Mouse (Mus musculus) midbrain, postnatal 0 days (tissue): ENCODE measurements around the gene Mthfsd. TPM values are rescaled to one million over a fixed set of nuclear protein-coding genes. Genes with fewer than 3 reads are reported as not detected.

ENCODE experiments used
- ATAC-seq: fragments of 200-750 bp; cut with Nextera tagmentation; 2 replicates; pipeline ENCODE4 v1.8.0; 2017; ENCODE audit warnings: moderate number of reproducible peaks, mild to moderate bottlenecking, moderate TSS enrichment, moderate library complexity; ENCODE audit not compliant: low FRiP score
- DNase-seq: peaks from one replicate; pipeline ENCODE4 v3.0.0-alpha.2; 2015; ENCODE audit warnings: low spot score
- H3K27ac ChIP-seq: fragments of 300-500 bp; sonication (generic); 2 replicates; pipeline ENCODE4 v1.5.1; 2014; ENCODE audit warnings: low read depth, mild to moderate bottlenecking, low read length, mixed read lengths
- H3K27me3 ChIP-seq: fragments of 300-500 bp; sonication (generic); 2 replicates; pipeline ENCODE4 v1.6.1; 2014; ENCODE audit warnings: low read length, control low read depth, mixed read lengths; ENCODE audit not compliant: insufficient read depth
- H3K36me3 ChIP-seq: fragments of 300-500 bp; sonication (generic); 2 replicates; pipeline ENCODE4 v1.6.1; 2014; ENCODE audit warnings: low read length, control low read depth, mixed read lengths; ENCODE audit not compliant: insufficient read depth
- H3K4me1 ChIP-seq: fragments of 300-500 bp; sonication (generic); 2 replicates; pipeline ENCODE4 v1.6.1; 2014; ENCODE audit warnings: mild to moderate bottlenecking, control low read depth, antibody characterized with exemption, low read length, mixed read lengths; ENCODE audit not compliant: insufficient read depth
- H3K4me2 ChIP-seq: fragments of 300-500 bp; sonication (generic); 2 replicates; pipeline ENCODE4 v1.6.1; 2014; ENCODE audit warnings: low read depth, mild to moderate bottlenecking, low read length, mixed read lengths; ENCODE audit not compliant: poor library complexity, severe bottlenecking
- H3K4me3 ChIP-seq: fragments of 300-500 bp; sonication (generic); 2 replicates; pipeline ENCODE4 v1.5.1; 2014; ENCODE audit warnings: low read depth, mild to moderate bottlenecking, low read length, moderate library complexity
- H3K9ac ChIP-seq: fragments of 300-500 bp; sonication (generic); replicated peaks from 2 replicates; pipeline ENCODE4 v1.6.1; 2014; ENCODE audit warnings: mild to moderate bottlenecking, low read length, moderate library complexity, mixed read lengths; ENCODE audit not compliant: poor library complexity, severe bottlenecking
- H3K9me3 ChIP-seq: fragments of 300-500 bp; sonication (generic); 2 replicates; pipeline ENCODE4 v1.6.1; 2016; ENCODE audit warnings: low read length, control low read depth
- CTCF ChIP-seq: IDR thresholded peaks from 2 replicates; pipeline ENCODE4 v1.5.1; 2016; ENCODE audit warnings: antibody characterized with exemption, mild to moderate bottlenecking
- WGBS: fragments of 180-500 bp; shearing (Covaris S2); extraction: QIAGEN DNeasy Blood & Tissue Kit; methylation state at CpG from one replicate; pipeline ENCODE4 v1.1.7; 2014; 5-methylcytosine and 5-hydroxymethylcytosine counted together
- polyA plus RNA-seq: library from polyadenylated mRNA; unstranded; fragments of >200 nt; fragmentation: Nextera tagmentation; extraction: Ambion mirVana; gene quantifications from 2 replicates; pipeline ENCODE4 v1.2.1, GENCODE M21; 2015
- total RNA-seq: library from RNA; depleted of rRNA; stranded (reverse); fragments of >200 nt; gene quantifications from 2 replicates; pipeline ENCODE4 v1.2.3, GENCODE M21; 2014

Gene Mthfsd
- total and polyA plus RNA-seq, 2 experiments from 2014 or later: 37.2 to 53.4 TPM

DNA sequence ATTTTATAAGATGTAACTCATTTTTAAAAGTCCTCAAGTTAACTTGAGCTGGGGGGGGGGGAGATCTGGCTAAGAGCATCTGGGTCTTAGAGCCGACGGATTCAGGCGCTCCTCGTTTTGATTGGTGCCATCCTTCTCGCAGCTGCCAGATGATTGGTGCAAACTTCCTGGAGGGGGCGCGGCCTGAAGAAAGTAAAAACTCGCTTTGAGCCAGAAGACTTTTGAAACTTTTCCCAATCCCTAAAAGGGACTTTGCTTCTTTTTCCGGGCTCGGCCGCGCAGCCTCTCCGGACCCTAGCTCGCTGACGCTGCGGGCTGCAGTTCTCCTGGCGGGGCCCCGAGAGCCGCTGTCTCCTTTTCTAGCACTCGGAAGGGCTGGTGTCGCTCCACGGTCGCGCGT lies 7.8 kb upstream of the Mthfsd start, which contains the start of gene Foxc2:
TSS of gene Foxc2 (plus strand) at position 224 of the 400 bp plus-strand sequence.
- TF ChIP-seq CTCF: no peak; the same call in 1 of the 2 replicates
- Histone ChIP-seq H3K27me3 (peaks cover 67% of the 10 kb centered on the region), H3K4me2 (peak within 1 kb of the TSS; percentile 45), H3K9ac (no peak within 1 kb of the TSS), H3K4me1 (peaks cover 2% of the 10 kb centered on the region; the same call in 1 of the 2 replicates), H3K36me3 (no peaks in the 10 kb centered on the region), H3K9me3 (no peaks in the 10 kb centered on the region), H3K27ac (no peak within 1 kb of the TSS), H3K4me3 (peak within 1 kb of the TSS; percentile 29)
- DNase-seq: peak; percentile 82
- under 1% methylated on average over 25 of the region's 25 CpGs for whole genome bisulfite sequencing
- no peak for ATAC-seq

DNA sequence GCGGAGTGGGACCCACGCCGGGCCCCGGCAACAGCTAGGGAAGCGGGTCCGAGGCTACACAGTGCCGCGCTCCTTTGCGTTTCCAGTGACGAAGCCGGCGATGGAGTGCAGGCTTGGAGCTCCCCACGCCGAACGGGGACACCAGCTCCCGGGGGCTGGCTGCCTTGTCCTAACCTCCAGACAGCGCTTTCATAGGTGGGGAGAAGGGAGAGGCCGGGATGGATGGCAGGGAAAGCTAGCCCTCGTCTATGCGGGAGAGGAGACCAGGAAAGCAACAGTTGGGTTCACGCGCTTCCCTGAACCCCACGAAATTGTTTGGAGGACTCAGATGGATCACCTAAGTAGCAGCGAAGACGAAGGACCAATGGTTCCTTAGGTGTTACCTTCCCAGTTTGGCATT lies 6.9 kb upstream of the Mthfsd start:
- ATAC-seq (no peak), DNase-seq (no peak)
- H3K9me3 ChIP-seq: no peaks in the 10 kb centered on the region
- no peak overlapping the region for H3K4me3 ChIP-seq
- H3K4me2 ChIP-seq: no peak overlapping the region
- peaks cover 2% of the 10 kb centered on the region; the same call in 1 of the 2 replicates for H3K4me1 ChIP-seq
- no peak overlapping the region for H3K27ac ChIP-seq
- no peak for TF ChIP-seq CTCF
- H3K9ac ChIP-seq: no peak overlapping the region
- no peaks in the 10 kb centered on the region for H3K36me3 ChIP-seq
- 2% methylated on average over 25 of the region's 25 CpGs for WGBS
- H3K27me3 ChIP-seq: peaks cover 59% of the 10 kb centered on the region

DNA sequence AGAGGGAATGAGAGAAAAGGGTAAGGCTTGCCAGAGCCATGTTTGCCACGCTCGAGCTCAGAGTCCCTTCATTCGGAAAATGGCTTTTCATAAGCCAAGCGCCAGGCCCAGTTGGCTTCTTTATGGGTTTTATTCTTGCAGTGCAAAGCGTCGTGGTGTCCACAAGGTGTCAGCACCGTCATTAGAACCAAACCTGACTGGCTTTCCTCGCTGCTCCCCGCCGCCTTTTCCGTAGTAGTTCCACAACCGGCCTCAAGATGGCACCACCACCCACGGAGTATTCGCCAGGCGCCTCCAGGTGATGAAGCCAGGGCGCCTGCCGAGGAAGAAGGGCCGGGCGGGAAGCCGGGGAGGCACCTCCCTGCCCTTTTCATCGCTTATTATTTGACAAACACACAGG lies 5.1 kb upstream of the Mthfsd start:
- Histone ChIP-seq H3K4me2 (no peak overlapping the region), H3K27ac (no peak overlapping the region), H3K9ac (no peak overlapping the region), H3K27me3 (peaks cover 50% of the 10 kb centered on the region), H3K9me3 (no peaks in the 10 kb centered on the region), H3K36me3 (no peaks in the 10 kb centered on the region), H3K4me3 (no peak overlapping the region), H3K4me1 (peaks cover 2% of the 10 kb centered on the region; the same call in 1 of the 2 replicates)
- DNase-seq (peak; percentile 96), ATAC-seq (peak; percentile 31; the same call in 1 of the 2 replicates)
- peak; percentile 100 for TF ChIP-seq CTCF
- under 1% methylated on average over 21 of the region's 21 CpGs for WGBS

DNA sequence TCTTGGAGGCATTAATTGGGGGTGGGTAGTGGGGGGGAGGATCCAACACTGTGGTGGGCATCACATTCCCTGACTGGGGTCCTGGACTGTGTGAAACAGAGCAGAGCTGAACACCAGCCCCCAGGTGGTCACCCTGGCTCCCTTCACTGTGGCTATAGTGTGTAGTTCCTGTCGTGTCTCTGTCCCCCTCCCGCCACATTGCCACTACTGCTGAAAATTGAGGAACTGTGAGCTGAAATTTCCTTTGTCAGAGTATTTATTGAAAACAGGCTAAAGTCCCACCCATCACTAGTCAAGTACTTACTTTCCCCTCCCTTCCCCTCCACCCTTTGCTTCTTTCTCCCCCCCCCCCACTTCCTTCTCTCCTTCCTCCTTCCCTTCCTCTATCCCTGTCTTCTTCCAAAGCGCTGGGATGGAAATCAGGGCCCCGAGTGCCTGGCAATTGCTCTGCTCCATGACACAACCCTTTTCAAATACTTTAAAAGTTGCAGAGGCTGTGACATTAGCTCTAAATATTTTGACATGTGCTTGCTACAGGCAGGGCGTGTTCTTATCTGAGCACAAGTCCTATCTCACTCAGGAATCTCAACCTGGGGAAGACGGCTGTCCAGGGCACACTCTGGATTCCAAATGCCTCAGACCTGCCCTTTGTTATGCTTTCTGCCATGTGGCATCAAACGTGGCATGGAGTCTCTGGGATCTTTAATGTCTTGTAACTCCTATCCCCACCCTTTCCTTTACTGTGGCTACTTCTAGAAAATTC lies 3.1 kb upstream of the Mthfsd start:
- WGBS: 49% methylated on average over 7 of the region's 7 CpGs
- Histone ChIP-seq H3K36me3 (no peaks in the 10 kb centered on the region), H3K27me3 (peaks cover 32% of the 10 kb centered on the region), H3K9ac (no peak overlapping the region), H3K9me3 (no peaks in the 10 kb centered on the region), H3K4me3 (no peak overlapping the region), H3K27ac (no peak overlapping the region), H3K4me1 (peaks cover 5% of the 10 kb centered on the region; the same call in 1 of the 2 replicates), H3K4me2 (no peak overlapping the region)
- no peak for DNase-seq
- no peak for ATAC-seq
- TF ChIP-seq CTCF: no peak

DNA sequence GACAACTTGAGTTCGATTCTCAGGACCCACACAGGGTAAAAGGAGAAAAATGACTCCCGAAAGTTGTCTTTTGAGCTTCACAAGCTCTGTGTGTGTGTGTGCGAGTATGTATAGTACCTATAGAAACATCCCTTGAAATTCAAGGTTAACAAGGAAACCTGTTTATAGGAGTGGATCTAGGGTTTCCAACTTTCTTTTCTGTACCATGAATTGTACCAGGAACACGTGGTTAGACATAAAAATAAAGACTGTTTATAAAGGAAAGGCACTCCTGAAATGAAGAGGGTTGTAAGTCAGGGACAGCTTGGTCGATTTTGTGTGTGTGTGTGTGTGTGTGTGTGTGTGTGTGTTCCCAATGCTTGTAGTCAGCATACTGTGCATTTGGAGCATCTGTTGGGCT lies 465 bp upstream of the Mthfsd start:
- TF ChIP-seq CTCF: no peak
- Histone ChIP-seq H3K4me1 (peaks cover 5% of the 10 kb centered on the region; the same call in 1 of the 2 replicates), H3K9ac (peak overlapping the region; percentile 34; the same call in 1 of the 2 replicates), H3K27me3 (0 out of 2 replicates have a peak, but pooled peaks cover 9% of the 10 kb centered on the region), H3K4me3 (peak overlapping the region; percentile 70), H3K4me2 (peak overlapping the region; percentile 88), H3K36me3 (no peaks in the 10 kb centered on the region; the same call in 1 of the 2 replicates), H3K27ac (no peak overlapping the region), H3K9me3 (no peaks in the 10 kb centered on the region)
- DNase-seq (no peak), ATAC-seq (no peak)
- 11% methylated on average over 5 of the region's 5 CpGs for WGBS
